Mouse (Mus musculus) lung, embryonic 14.5 days (tissue): Measurements from ENCODE around the gene Gm45208. TPM values are rescaled to one million over a fixed set of nuclear protein-coding genes. Genes with fewer than 3 reads are reported as not detected.

Experiments
- ATAC-seq: fragments of 200-750 bp; cut with Nextera tagmentation; 2 replicates; pipeline ENCODE4 v1.8.0; 2017; ENCODE audit warnings: mild to moderate bottlenecking, moderate TSS enrichment, moderate library complexity; ENCODE audit not compliant: insufficient read depth
- DNase-seq: peaks from one replicate; pipeline ENCODE4 v3.0.0-alpha.2; 2015
- H3K27ac ChIP-seq: fragments of 300-500 bp; sonication (generic); 2 replicates; pipeline ENCODE4 v1.5.1; 2014; ENCODE audit warnings: low read depth, mild to moderate bottlenecking, moderate library complexity
- H3K27me3 ChIP-seq: fragments of 300-500 bp; sonication (generic); 2 replicates; pipeline ENCODE4 v1.6.1; 2014; ENCODE audit warnings: low read length, control low read depth; ENCODE audit not compliant: insufficient read depth
- H3K36me3 ChIP-seq: fragments of 300-500 bp; sonication (generic); 2 replicates; pipeline ENCODE4 v1.6.1; 2014; ENCODE audit warnings: control low read depth; ENCODE audit not compliant: insufficient read depth
- H3K4me1 ChIP-seq: fragments of 300-500 bp; sonication (generic); 2 replicates; pipeline ENCODE4 v1.6.1; 2014; ENCODE audit warnings: antibody characterized with exemption, control low read depth; ENCODE audit not compliant: insufficient read depth
- H3K4me2 ChIP-seq: fragments of 300-500 bp; sonication (generic); 2 replicates; pipeline ENCODE4 v1.6.1; 2014; ENCODE audit warnings: mild to moderate bottlenecking
- H3K4me3 ChIP-seq: fragments of 300-500 bp; sonication (generic); 2 replicates; pipeline ENCODE4 v1.5.1; 2014; ENCODE audit warnings: low read depth, low read length
- H3K9ac ChIP-seq: fragments of 300-500 bp; sonication (generic); 2 replicates; pipeline ENCODE4 v1.6.1; 2014
- H3K9me3 ChIP-seq: fragments of 300-500 bp; sonication (generic); 2 replicates; pipeline ENCODE4 v1.6.1; 2016; ENCODE audit warnings: low read depth, low read length, control low read depth
- CTCF ChIP-seq: IDR thresholded peaks from 2 replicates; pipeline ENCODE4 v1.5.1; 2016; ENCODE audit warnings: antibody characterized with exemption, low read depth
- WGBS: fragments of 180-500 bp; shearing (Covaris S2); extraction: QIAGEN DNeasy Blood & Tissue Kit; methylation state at CpG from one replicate; pipeline ENCODE4 v1.1.7; 2014; 5-methylcytosine and 5-hydroxymethylcytosine counted together
- polyA plus RNA-seq: library from polyadenylated mRNA; unstranded; fragments of >200 nt; fragmentation: Nextera tagmentation; extraction: Ambion mirVana; gene quantifications from 2 replicates; pipeline ENCODE4 v1.2.1, GENCODE M21; 2014

Gene Gm45208
- polyA plus RNA-seq, 1 experiment from 2014 or later, result 0.49 TPM

DNA sequence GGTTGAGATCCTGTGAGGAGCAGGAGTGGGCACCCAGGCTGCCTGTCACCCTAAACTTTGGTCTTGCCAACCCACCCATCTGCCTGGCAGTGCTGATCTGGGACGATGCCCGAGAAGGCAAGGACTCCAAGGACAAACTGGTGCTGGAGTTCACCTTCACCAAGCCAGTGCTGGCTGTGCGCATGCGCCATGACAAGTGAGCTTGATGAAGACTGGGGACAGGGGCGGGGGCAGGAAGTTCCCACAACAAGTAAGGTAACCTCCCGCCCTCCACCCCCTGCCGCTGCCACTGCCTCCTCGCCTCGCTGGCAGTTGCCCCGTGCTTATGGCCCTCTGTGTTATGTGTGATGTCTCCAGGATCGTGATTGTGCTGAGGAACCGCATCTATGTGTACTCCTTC, 3.8 kb downstream of the Gm45208 start:
- Histone ChIP-seq H3K9me3 (no peaks in the 10 kb centered on the region), H3K4me1 (no peaks in the 10 kb centered on the region), H3K4me3 (no peak overlapping the region), H3K27ac (no peak overlapping the region), H3K4me2 (no peak overlapping the region), H3K9ac (no peak overlapping the region), H3K27me3 (no peaks in the 10 kb centered on the region), H3K36me3 (peaks cover 25% of the 10 kb centered on the region; the same call in 1 of the 2 replicates)
- 83% methylated on average over 12 of the region's 12 CpGs for WGBS
- TF ChIP-seq CTCF, result no peak
- no peak for ATAC-seq
- DNase-seq, result no peak

DNA sequence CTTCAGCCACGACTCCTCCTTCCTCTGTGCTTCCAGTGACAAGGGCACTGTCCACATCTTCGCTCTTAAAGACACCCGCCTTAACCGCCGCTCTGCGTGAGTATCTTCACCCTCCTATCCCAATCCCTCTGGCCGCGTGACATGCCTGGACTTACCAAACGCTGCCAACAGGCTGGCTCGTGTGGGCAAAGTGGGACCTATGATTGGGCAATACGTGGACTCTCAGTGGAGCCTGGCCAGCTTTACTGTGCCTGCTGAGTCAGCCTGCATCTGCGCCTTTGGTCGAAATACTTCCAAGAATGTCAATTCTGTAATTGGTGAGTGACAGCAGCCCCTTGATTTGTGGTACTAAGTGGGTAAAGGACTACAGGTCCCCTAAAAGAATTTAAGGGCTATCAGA, 5.1 kb downstream of the Gm45208 start:
- DNase-seq, result no peak
- Histone ChIP-seq H3K27ac (no peak overlapping the region), H3K4me2 (no peak overlapping the region), H3K4me3 (no peak overlapping the region), H3K4me1 (no peaks in the 10 kb centered on the region), H3K9me3 (no peaks in the 10 kb centered on the region), H3K9ac (no peak overlapping the region), H3K36me3 (peaks cover 25% of the 10 kb centered on the region; the same call in 1 of the 2 replicates), H3K27me3 (no peaks in the 10 kb centered on the region)
- ATAC-seq, result no peak
- no peak for TF ChIP-seq CTCF
- 93% methylated on average over 13 of the region's 13 CpGs for WGBS

DNA sequence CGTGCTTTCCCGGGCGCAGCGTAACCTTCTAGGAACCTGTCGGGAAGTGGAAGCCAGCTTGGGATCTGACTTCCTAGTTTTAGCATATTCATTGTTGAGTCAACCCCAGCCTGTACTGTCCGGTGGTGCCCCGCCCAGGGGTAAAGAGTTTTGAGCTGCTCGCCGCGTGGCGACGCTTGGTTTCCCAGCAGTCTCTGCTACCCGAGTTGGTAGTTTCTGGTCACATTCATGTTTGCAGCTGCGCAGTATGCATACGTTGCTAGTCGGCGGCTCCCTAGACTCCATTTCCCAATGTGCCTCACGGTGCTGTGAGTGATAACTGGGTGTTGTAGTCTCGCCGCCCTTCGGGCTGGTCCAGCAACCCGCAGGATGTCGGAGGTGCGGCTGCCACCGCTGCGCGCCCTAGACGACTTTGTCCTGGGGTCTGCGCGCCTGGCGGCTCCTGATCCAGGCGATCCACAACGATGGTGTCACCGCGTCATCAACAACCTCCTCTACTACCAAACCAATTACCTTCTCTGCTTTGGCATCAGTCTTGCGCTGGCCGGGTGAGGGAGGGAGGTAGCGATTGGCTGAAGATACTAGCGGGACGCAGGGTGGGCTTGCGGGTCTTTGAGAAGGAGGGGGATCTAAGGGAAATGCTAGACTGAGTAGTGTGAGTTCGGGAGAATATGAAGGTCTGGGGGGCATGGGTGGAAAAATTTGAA, 6.3 kb downstream of the Gm45208 start, which contains the start of gene Praf2:
TSS of gene Praf2 (plus strand) at position 225 of the 707 bp plus-strand sequence.
- H3K4me3 ChIP-seq, result peak within 1 kb of the TSS; percentile 46
- H3K27ac ChIP-seq, result peak within 1 kb of the TSS; percentile 63
- H3K36me3 ChIP-seq, result peaks cover 25% of the 10 kb centered on the region; the same call in 1 of the 2 replicates
- peak; percentile 90 for DNase-seq
- TF ChIP-seq CTCF, result no peak
- peak; percentile 96 for ATAC-seq
- H3K4me2 ChIP-seq, result peak within 1 kb of the TSS; percentile 65
- 11% methylated on average over 42 of the region's 42 CpGs for WGBS
- no peaks in the 10 kb centered on the region for H3K27me3 ChIP-seq
- H3K9ac ChIP-seq, result peak within 1 kb of the TSS; percentile 49
- no peaks in the 10 kb centered on the region for H3K9me3 ChIP-seq
- H3K4me1 ChIP-seq, result no peaks in the 10 kb centered on the region

DNA sequence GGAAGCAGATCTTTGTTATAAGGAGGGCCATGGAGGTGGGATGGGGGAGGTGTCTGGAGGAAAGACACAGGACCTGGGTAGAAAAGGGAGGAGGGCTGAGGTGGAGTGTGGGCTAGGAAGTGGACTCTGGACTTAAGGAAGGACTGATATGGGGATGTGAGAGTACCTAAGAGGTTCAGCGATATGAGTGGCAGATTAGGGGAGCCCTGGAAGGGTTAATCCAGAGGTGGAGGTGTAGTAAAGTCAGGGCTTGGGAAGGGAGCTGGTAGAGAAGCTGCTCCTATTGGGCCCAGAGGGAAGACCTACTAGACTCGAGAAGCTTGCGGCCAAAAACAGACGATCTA, 6.8 kb downstream of the Gm45208 start:
- Histone ChIP-seq H3K27ac (no peak overlapping the region), H3K9me3 (no peaks in the 10 kb centered on the region), H3K9ac (peak overlapping the region; percentile 49), H3K36me3 (peaks cover 23% of the 10 kb centered on the region; the same call in 1 of the 2 replicates), H3K4me1 (no peaks in the 10 kb centered on the region), H3K4me3 (peak overlapping the region; percentile 46), H3K4me2 (peak overlapping the region; percentile 65), H3K27me3 (no peaks in the 10 kb centered on the region)
- no peak for TF ChIP-seq CTCF
- no peak for DNase-seq
- ATAC-seq, result peak; percentile 1; the same call in 1 of the 2 replicates
- 18% methylated on average over 4 of the region's 4 CpGs for WGBS

DNA sequence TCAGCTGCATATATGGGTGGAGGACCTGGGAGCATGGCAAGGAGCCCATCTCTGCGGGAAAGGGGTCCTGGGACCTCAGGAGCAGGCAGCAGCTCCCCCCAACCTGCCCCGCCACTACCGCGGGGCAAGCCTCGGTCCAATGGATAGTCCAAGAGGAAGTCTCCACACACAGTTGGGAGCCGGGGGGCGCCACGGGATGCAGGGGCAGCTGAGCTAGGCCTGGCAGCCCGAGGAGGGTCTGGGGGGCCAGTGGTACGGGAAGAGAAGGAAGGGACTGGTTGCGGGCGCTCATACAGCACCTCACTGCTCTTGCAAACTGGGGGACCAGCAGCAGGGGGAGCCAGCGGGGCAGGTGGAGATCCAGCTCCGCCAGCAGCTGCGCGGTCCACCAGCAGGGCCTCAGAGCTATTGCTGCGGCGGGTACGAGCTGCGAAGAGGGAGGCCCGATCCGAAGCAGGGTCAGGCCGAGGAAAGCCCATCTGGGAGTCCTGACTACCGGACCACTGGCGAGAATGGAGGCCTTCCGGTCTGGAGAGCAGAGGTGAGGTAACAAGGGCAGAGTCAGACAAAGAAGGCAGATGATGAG, 11.6 kb downstream of the Gm45208 start:
- DNase-seq (peak; percentile 68), ATAC-seq (peak; percentile 9; the same call in 1 of the 2 replicates)
- Histone ChIP-seq H3K27ac (no peak overlapping the region), H3K9me3 (no peaks in the 10 kb centered on the region), H3K4me3 (no peak overlapping the region), H3K36me3 (peaks cover 8% of the 10 kb centered on the region; the same call in 1 of the 2 replicates), H3K27me3 (no peaks in the 10 kb centered on the region), H3K4me1 (no peaks in the 10 kb centered on the region), H3K9ac (no peak overlapping the region), H3K4me2 (no peak overlapping the region)
- 37% methylated on average over 25 of the region's 26 CpGs for WGBS
- TF ChIP-seq CTCF, result peak; percentile 72

DNA sequence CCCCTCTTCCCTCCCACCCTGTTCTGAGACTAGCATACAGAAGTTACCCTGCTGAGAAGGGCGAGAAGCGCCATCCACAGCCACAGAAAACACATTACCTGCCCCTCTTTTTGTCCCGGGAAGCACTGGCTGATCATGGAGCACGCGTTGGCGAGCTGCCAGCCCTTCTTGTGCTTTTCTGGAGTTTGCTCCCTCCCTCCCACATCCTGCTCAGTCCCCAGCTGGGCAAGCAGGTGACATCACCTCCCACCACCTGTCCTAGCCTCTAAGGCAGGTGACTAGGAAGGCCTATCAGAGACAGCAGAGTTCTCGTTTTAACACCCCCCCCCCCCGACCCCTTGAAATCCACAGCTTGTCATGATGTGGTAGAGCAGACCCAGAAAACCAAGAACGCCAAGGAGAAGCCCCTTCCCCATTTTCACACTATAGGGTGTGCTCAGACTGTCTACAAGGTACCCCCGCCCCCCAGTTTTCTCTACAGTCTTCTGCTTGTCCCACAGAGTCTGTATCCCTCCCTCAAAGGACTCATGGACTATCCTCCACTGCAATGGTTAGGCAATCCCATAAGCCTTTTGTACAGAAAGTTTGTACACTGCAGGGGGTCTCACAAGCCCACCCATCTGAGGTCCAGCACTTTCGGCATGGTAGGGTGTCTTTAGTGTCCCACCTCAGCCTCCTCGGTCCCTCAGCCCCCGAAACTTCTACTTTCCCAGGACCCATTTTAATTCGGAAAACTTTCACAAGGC, 17.5 kb downstream of the Gm45208 start:
- no peaks in the 10 kb centered on the region for H3K27me3 ChIP-seq
- ATAC-seq (peak; percentile 79), DNase-seq (peak; percentile 77)
- peak overlapping the region; percentile 65 for H3K27ac ChIP-seq
- peak overlapping the region; percentile 41 for H3K4me2 ChIP-seq
- no peak for TF ChIP-seq CTCF
- no peaks in the 10 kb centered on the region for H3K9me3 ChIP-seq
- H3K36me3 ChIP-seq, result peaks cover 8% of the 10 kb centered on the region; the same call in 1 of the 2 replicates
- WGBS, result 47% methylated on average over 14 of the region's 14 CpGs
- H3K4me1 ChIP-seq, result no peaks in the 10 kb centered on the region
- no peak overlapping the region for H3K9ac ChIP-seq
- peak overlapping the region; percentile 15; the same call in 1 of the 2 replicates for H3K4me3 ChIP-seq
